Mouse (Mus musculus) layer of hippocampus, adult 9-11 months (tissue): ENCODE results near the gene Prss32.

Experiments
- DNase-seq: peaks from one replicate; pipeline ENCODE4 v3.0.0; 2022

Prss32 gene

DNA sequence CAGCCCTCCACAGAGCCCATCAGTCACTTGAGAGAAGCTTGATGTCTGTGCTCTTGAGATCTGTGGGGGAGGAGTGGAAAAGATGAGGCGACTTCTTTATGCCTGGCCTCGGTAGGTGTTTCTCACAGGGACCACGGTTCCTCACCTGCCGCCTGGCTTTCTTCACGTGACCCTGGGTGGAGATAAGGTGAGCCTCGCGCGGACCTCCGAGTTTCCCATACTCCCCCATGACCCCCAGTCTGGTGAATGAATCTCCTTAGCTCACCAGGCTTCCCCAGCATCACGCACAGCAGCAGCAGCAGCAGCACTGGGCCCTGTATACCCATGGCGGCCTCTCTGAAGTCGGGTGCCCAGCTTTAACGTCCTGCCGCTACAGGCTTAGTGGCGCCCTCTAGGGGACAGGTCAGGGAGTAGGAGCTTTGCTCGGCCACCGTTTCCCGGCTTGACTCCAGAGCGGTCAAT lies at the start of gene Prss32, which contains the start of gene Prss41:
Gene Prss32, plus strand, starts transcription at position 44 of the 462 bp plus-strand sequence.
Gene Prss41, minus strand, starts transcription at position 361 of the 462 bp plus-strand sequence.
- DNase-seq, result no peak

- DNase-seq, result no peak
Observed at GRCm38 (mm10) chr17:23795323-23795722, 48.3 kb upstream of the Prss32 start.

- no peak for DNase-seq
Observed at GRCm38 (mm10) chr17:23797316-23797715, 46.3 kb upstream of the Prss32 start.

DNA sequence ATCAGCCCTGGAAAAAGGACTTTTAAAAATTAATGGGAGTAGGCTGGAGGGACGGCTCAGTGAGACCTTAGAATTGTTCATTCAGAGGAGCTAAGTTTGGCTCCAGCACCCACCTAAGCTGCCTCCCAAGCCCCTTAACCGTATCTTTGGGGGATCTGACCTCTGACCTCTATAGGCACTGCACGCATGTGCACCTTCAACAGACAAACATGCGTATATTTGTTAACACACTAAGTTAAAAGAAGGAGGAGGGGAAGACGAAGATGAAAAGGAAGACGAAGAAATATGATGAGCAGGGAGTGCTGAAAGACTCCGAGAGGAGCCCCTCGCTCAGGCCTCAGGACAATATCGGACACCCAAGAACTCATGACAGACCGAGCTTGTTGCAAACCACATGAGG lies 42.0 kb upstream of the Prss32 start:
- no peak for DNase-seq

DNA sequence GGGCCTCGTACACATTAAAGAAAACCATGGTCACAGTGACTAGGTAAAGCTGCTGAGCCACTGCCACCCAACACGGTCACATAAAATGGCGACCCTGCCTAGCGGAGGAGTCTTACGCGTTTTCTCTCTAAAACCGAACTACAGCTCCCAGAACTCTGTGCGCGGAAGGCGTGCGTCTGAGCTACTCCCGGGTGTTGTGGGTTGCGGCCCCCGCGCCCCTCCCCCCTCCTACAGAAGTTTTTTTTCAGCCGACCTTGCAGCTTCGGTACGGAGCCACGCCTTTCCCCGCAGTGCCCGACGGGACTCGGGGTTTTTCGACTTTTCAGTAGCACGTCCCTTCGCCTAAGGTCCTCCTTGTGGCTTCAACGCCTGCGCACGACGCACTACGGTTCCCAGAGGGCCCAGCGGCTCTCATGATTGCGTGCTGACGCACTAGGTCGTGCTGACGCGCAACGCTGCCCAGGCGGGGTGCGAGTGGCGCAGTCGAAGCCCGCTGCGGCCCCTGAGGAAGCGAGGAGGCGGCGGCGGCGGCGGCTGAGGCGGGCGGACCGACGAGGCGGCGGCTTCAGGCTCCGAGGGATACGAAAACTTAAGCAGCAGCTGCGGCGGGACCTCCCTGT lies 40.8 kb upstream of the Prss32 start:
- peak; percentile 99 for DNase-seq

DNA sequence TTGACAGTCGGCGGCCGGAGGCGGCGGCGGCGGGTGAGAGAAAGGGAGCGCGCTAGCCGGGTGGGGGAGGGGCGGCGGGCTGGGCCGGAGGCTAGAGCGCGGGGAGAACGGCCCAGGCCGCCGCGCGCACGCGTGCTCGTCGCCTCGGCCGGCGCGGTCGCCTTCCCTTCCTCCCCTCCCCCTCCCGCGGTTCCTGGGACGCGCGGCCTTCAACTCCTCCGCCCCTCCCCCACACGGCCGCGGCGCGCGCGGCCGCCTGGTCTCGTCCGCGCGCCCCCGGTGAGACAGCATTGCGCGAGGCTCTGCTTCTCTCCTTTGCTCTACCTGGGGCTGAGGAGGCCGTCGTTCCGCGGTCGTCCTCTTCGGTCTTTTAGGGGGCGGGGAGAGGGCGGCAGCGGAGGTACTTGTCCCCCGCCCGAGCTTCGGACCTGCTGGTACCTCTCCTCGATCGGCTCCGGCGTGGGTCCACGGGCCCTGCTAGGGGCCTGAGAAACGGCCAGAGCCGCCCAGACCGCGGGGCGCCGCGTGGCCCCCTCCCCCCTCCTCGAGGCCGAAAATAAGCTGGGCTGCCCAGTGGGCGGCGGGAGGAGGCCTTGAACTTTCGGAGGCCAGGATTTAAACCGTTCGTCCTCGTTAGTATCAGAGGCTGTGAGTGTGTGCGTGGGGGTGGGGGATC lies 40.2 kb upstream of the Prss32 start:
- DNase-seq, result peak; percentile 75

DNA sequence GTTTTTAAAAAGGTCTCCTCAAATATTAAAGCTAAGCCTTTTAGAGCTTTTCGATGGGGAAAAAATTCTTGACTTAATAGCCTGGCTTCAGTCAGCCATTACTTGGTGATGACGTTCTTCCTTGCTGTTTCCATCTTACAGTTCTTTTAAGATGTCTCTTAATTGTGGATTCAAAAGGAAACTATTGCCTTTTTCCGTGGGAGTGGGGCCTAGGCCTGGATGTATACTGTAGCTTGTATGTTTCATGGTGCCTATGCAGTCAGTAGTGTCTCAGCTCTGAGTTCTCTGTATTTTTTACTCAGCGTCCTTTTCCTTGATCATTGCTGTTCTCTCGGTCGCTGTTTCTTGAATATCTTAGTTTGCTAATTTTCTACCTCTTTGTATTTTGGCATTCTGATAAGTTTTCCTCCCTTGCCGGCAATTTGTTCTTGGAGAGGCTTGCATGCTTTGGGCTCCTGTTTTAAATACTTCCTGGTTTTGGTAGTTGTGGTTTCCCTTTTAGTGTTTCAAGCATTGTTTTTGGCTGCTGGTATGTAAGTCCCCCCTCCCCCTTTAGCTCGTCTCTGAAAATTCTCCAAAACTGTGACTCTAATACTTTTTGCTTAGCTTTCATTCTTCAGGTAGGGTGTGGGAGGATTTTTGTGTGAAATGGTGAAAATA lies 39.1 kb upstream of the Prss32 start:
- DNase-seq, result no peak

- DNase-seq, result no peak
Observed at GRCm38 (mm10) chr17:23806867-23807266, 36.8 kb upstream of the Prss32 start.

DNA sequence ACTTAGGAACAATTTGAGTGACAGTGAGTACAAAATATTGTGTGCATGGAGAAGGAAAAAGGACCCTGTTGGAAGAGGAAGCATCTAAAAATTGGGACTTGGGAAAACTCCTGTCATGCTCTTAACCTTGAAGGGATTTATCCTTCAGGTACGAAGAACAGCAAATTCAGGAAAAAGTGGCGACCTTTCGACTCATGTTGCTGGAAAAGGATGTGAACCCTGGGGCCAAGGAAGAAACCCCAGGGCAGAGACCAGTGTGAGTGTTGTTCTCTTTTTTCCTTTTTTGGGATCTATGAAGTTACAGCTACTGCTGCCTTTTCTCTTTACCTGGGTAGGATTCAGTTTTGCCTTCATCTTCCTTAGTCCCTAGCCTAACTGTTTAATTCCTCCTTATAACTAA lies 35.7 kb upstream of the Prss32 start:
- no peak for DNase-seq

GRCm38 (mm10) chr17:23815641-23816040 lies 28.0 kb upstream of the Prss32 start:
- DNase-seq, result no peak

DNA sequence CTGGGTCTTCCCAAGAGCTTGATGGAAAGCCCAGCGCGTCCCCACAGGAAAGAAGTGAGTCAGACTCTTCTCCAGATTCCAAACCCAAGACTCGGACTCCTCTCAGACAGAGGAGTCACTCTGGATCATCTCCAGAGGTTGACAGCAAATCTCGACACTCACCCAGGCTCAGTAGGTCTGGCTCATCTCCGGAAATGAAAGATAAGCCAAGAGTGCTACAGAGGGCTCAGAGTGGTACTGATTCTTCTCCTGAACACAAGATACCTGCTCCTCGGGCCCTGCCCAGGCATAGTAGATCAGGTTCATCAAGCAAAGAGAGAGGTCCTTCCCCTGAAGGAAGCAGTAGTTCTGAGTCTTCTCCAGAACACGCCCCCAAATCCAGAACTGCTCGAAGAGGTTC lies 25.1 kb upstream of the Prss32 start:
- no peak for DNase-seq

DNA sequence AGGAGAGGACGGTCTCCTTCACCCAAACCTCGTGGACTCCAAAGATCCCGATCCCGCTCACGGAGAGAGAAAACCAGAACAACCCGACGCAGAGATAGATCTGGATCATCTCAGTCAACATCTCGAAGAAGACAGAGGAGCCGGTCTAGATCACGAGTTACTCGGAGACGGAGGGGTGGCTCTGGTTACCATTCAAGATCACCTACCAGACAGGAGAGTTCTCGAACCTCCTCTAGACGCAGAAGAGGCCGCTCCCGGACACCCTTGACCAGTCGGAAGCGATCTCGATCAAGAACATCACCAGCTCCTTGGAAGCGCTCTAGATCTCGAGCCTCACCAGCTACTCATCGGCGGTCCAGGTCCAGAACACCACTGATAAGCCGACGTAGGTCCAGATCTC lies 24.4 kb upstream of the Prss32 start:
- no peak for DNase-seq

- no peak for DNase-seq
Observed at GRCm38 (mm10) chr17:23820731-23821130, 22.9 kb upstream of the Prss32 start.

DNA sequence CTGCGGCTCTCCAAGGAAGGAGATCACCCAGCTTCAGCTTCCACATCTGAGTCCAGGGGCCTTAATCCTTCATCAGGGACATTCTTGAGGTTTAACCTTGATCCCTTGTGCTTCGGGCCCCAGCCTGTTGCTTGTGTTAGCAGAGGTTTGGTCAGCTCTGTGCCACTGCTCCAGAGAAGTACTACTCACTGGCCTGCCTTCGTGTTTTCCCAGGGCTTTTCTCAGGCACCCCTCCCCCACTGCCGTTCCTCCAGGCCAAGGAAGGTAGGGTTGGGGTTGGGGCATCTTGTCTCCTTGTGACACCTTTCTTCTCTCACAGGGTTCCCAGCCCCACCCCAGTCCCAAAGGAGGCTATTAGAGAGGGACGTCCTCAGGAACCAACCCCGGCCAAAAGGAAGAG lies 21.6 kb upstream of the Prss32 start:
- DNase-seq, result no peak

DNA sequence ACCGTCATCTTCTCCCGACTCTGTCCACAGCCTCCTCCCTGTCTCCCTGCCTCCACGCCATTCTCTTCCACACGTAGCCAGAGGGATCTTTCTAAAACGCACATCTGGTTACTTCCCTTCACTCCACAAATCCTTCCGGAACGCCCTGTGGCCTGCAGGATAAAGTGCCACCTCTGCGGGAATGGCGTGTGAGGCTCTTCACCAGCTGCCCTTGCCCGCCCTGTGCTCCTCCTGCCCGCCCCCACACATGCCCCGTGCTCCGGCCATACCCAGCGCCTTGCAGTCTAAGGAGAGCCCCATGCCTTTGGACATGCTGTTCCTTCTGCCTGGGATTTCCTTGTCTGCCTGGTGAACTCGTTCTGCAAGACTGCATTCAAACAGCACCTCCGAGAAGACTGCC lies 20.6 kb upstream of the Prss32 start:
- DNase-seq, result no peak

- DNase-seq, result no peak
Observed at GRCm38 (mm10) chr17:23823614-23824013, 20.0 kb upstream of the Prss32 start.

GRCm38 (mm10) chr17:23825591-23825990 lies 18.1 kb upstream of the Prss32 start:
- no peak for DNase-seq

DNA sequence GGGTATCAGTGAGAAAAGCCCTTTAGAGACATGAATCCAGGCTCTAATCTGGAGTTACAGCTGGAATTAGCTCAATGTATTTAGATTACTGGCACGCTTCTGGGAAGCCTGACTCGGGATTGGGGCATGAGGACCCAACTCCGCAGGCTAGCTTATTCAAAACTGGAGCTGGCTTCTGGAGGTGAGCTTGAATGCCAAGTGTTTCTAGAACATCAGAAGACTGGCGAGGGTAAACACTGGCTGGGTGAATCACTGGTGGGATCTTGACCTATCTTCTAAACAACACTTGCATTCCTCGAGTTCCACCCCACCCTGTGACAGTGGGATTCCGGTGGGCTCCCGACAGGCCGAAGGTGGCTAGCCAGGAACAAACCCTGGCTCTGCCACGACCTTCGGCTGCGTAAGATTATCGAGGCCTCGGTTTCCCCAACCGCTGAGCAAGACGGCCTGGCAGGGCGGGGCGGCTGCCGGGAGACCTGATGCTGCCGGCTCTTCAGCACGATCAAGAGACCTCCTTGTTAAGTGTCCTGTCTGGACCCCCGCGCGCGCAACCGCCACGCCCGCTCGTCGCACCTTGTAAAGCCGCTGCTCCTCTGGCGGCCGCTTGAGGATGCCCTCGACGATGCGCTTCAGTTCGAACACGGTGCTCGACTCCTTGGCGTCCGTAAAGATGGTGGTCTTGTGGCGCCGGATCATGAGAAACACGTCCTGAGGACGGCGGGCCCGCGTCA lies 15.2 kb upstream of the Prss32 start:
- DNase-seq, result peak; percentile 51

- peak; percentile 92 for DNase-seq
Observed at GRCm38 (mm10) chr17:23829064-23829619, 14.5 kb upstream of the Prss32 start, which contains the start of gene Elob. Gene Elob, minus strand, starts transcription at chr17:23829136.

GRCm38 (mm10) chr17:23831201-23831600 lies 12.5 kb upstream of the Prss32 start:
- DNase-seq, result no peak

DNA sequence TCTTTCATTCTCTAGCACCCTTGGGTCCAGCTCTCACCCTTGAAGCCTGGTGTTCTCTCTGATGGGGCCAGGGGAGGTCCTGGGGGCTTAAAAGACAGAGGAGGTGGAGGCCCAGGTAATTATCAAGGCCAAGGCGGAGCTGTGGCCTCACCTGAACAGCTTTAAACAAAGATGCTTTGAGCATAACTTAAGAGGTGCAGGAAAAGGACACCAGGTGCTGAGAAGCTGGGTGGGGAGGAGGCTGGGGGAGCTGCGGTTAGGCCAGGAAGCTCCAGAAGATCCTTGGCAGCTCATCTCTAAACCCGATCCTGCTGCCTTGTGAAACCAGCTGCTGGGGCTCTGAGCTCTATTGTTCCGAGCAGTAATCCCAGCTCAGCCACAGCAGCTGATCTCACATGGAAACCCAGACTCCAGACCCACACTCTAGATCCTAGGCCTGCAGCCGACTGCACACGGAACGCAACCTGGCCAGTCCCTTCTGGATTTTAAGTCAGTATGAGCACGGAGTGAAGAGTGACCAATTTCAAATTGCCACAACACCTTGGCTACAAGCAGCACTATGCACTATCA lies 7.6 kb upstream of the Prss32 start, which contains the start of gene Prss33:
Gene Prss33, minus strand, starts transcription at position 51 of the 570 bp plus-strand sequence.
- no peak for DNase-seq

GRCm38 (mm10) chr17:23841145-23841544 lies 2.5 kb upstream of the Prss32 start:
- DNase-seq, result peak; percentile 48
